Mouse (Mus musculus) midbrain, embryonic 11.5 days (tissue): ENCODE results near the gene Kdsr. TPM values are rescaled to one million over a fixed set of nuclear protein-coding genes. Genes with fewer than 3 reads are reported as not detected.
A peak's percentile ranks its signal among the peaks of the same experiment; 100 is the strongest.

Source experiments
- ATAC-seq: fragments of 200-750 bp; cut with Nextera tagmentation; 2 replicates; pipeline ENCODE4 v1.8.0; 2017; ENCODE audit warnings: moderate TSS enrichment, moderate library complexity; ENCODE audit not compliant: low FRiP score
- DNase-seq: peaks from one replicate; pipeline ENCODE4 v3.0.0; 2015; ENCODE audit warnings: low spot score; ENCODE audit errors: missing footprints
- H3K27ac ChIP-seq: fragments of 300-500 bp; sonication (generic); 2 replicates; pipeline ENCODE4 v1.5.1; 2014; ENCODE audit warnings: low read depth, low read length
- H3K27me3 ChIP-seq: fragments of 300-500 bp; sonication (generic); 2 replicates; pipeline ENCODE4 v1.6.1; 2014; ENCODE audit warnings: mild to moderate bottlenecking, low read length, moderate library complexity, mixed read lengths; ENCODE audit not compliant: control insufficient read depth, insufficient read depth
- H3K36me3 ChIP-seq: fragments of 300-500 bp; sonication (generic); 2 replicates; pipeline ENCODE4 v1.6.1; 2014; ENCODE audit warnings: mild to moderate bottlenecking, low read length, moderate library complexity, mixed read lengths; ENCODE audit not compliant: control insufficient read depth, insufficient read depth
- H3K4me1 ChIP-seq: fragments of 300-500 bp; sonication (generic); 2 replicates; pipeline ENCODE4 v1.6.1; 2014; ENCODE audit warnings: low read length; ENCODE audit not compliant: control insufficient read depth, insufficient read depth
- H3K4me2 ChIP-seq: fragments of 300-500 bp; sonication (generic); 2 replicates; pipeline ENCODE4 v1.6.1; 2014; ENCODE audit warnings: mild to moderate bottlenecking, moderate library complexity
- H3K4me3 ChIP-seq: fragments of 300-500 bp; sonication (generic); 2 replicates; pipeline ENCODE4 v1.5.1; 2014; ENCODE audit warnings: low read depth, low read length
- H3K9ac ChIP-seq: fragments of 300-500 bp; sonication (generic); 2 replicates; pipeline ENCODE4 v1.6.1; 2014; ENCODE audit warnings: low read length
- H3K9me3 ChIP-seq: fragments of 300-500 bp; sonication (generic); 2 replicates; pipeline ENCODE4 v1.6.1; 2016; ENCODE audit warnings: low read length; ENCODE audit not compliant: control insufficient read depth
- WGBS: fragments of 180-500 bp; shearing (Covaris S2); extraction: QIAGEN DNeasy Blood & Tissue Kit; methylation state at CpG from one replicate; pipeline ENCODE4 v1.1.7; 2014; 5-methylcytosine and 5-hydroxymethylcytosine counted together
- polyA plus RNA-seq: library from polyadenylated mRNA; unstranded; fragments of >200 nt; fragmentation: Nextera tagmentation; extraction: Ambion mirVana; gene quantifications from 2 replicates; pipeline ENCODE4 v1.2.1, GENCODE M21; 2014

Kdsr gene
- polyA plus RNA-seq, 1 experiment from 2014 or later, result 7.8 TPM

DNA sequence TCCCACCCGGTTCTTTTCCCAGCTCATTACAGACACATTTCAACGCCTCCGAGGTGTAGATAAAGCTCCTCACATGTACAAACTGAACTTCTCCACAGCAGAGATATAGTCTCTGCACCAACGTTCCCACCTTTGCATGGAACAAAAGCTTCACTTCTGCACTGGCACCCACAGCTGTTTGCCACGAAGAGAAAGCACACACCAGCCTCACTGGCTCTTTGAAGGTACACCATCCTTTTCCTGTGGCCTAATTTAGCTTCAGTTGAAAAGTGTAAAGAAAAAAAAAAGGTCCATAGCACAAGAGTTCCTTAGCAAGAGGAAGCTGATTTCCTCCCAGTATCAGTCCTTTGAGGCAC lies 71.4 kb downstream of the Kdsr start:
- H3K4me3 ChIP-seq, result no peak overlapping the region
- DNase-seq, result no peak
- WGBS, result 88% methylated on average over 5 of the region's 5 CpGs
- H3K4me1 ChIP-seq, result no peaks in the 10 kb centered on the region
- no peak overlapping the region for H3K27ac ChIP-seq
- H3K9ac ChIP-seq, result no peak overlapping the region
- no peaks in the 10 kb centered on the region for H3K27me3 ChIP-seq
- ATAC-seq, result no peak
- no peaks in the 10 kb centered on the region for H3K36me3 ChIP-seq
- no peak overlapping the region for H3K4me2 ChIP-seq
- no peaks in the 10 kb centered on the region for H3K9me3 ChIP-seq

DNA sequence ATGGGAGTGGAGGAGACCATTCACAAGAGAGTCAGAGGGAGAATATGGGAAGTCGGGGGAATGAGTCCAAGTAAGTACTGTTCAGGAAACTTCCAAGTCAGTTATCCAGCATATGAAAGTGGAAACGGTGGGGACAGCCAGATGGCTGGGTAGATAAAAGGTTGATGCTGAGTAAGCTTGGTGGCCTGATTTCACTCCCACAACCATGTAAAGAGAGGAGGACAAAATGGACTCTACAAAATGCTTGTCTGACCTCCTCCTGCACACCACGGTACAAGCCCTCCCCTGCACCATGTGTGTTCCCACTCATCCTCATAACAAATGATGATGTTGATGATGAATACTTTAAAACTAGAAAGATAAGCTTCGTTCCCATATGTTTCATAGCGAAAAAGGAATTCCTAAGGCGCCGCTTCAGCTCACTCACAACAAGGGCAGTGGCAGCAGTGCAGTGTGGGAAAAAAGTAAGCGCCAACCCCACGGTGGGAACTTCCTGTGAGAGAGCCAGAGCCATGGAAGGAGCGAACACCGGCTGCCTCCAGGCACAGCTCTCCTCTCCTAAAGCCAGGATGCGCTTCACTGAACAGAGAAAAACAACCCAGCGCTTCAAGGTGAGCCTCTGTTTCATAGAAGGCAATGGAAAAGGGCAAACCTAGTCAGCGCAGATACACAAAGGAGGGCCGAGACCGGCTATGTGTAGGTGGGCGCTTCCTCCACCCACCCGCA lies 71.9 kb downstream of the Kdsr start:
- Histone ChIP-seq H3K9ac (no peak overlapping the region), H3K27ac (no peak overlapping the region), H3K27me3 (no peaks in the 10 kb centered on the region), H3K4me3 (no peak overlapping the region), H3K4me2 (no peak overlapping the region), H3K4me1 (no peaks in the 10 kb centered on the region), H3K36me3 (no peaks in the 10 kb centered on the region), H3K9me3 (no peaks in the 10 kb centered on the region)
- 87% methylated on average over 18 of the region's 18 CpGs for WGBS
- ATAC-seq, result no peak
- peak; percentile 67 for DNase-seq

DNA sequence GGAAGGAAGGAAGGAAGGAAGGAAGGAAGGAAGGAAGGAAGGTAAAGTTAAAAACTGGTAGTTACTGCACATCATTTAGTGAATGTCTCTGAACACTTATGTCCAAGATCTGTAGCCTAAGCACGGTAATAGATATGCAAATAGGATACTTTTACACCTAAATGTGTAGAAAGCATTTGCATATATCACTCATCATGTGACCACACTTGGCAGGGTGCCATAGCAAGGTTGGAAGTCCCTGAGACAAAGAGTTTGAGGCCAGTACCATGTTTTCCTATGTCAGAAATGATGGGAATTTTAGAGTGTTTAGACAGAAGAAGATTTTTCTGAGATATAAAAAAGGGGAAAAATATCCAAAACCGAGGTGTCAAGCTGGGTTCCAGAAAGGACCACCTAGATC lies 73.8 kb downstream of the Kdsr start:
- Histone ChIP-seq H3K4me2 (no peak overlapping the region), H3K36me3 (no peaks in the 10 kb centered on the region), H3K4me3 (no peak overlapping the region), H3K9ac (no peak overlapping the region), H3K27ac (no peak overlapping the region), H3K27me3 (no peaks in the 10 kb centered on the region), H3K4me1 (no peaks in the 10 kb centered on the region), H3K9me3 (no peaks in the 10 kb centered on the region)
- DNase-seq (peak; percentile 14), ATAC-seq (no peak)
- WGBS, result 80% methylated on average over 2 of the region's 2 CpGs

DNA sequence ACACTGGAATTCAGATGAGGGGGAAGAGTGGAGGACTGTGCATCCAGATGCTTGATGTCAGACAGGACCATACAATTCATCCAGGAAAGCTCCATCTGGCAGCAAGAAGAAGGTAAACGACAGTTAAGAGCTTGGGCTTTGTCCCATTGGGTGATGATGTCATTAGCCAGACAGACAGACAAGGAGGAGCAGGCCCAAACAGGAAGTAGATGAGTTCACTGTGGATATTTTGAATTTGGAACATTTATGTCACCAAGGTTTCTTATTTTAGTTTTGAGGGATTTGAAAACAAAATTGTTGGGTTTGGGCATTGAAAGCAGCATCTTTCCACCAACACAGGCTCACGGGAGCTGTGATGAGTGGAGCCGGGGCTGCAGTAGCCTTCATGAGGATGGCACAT lies 75.0 kb downstream of the Kdsr start:
- WGBS, result 87% methylated on average over 3 of the region's 3 CpGs
- H3K27ac ChIP-seq, result no peak overlapping the region
- DNase-seq, result peak; percentile 23
- H3K4me3 ChIP-seq, result no peak overlapping the region
- no peaks in the 10 kb centered on the region for H3K27me3 ChIP-seq
- no peaks in the 10 kb centered on the region for H3K9me3 ChIP-seq
- H3K4me2 ChIP-seq, result no peak overlapping the region
- no peaks in the 10 kb centered on the region for H3K36me3 ChIP-seq
- ATAC-seq, result no peak
- no peaks in the 10 kb centered on the region for H3K4me1 ChIP-seq
- no peak overlapping the region for H3K9ac ChIP-seq

- WGBS, result 88% methylated on average over 3 of the region's 3 CpGs
- Histone ChIP-seq H3K36me3 (no peaks in the 10 kb centered on the region), H3K4me2 (no peak overlapping the region), H3K9me3 (no peaks in the 10 kb centered on the region), H3K4me1 (no peaks in the 10 kb centered on the region), H3K9ac (no peak overlapping the region), H3K4me3 (no peak overlapping the region), H3K27me3 (no peaks in the 10 kb centered on the region), H3K27ac (no peak overlapping the region)
- peak; percentile 57 for DNase-seq
- no peak for ATAC-seq
Observed at GRCm38 (mm10) chr1:106682829-106683228, 76.7 kb downstream of the Kdsr start.

DNA sequence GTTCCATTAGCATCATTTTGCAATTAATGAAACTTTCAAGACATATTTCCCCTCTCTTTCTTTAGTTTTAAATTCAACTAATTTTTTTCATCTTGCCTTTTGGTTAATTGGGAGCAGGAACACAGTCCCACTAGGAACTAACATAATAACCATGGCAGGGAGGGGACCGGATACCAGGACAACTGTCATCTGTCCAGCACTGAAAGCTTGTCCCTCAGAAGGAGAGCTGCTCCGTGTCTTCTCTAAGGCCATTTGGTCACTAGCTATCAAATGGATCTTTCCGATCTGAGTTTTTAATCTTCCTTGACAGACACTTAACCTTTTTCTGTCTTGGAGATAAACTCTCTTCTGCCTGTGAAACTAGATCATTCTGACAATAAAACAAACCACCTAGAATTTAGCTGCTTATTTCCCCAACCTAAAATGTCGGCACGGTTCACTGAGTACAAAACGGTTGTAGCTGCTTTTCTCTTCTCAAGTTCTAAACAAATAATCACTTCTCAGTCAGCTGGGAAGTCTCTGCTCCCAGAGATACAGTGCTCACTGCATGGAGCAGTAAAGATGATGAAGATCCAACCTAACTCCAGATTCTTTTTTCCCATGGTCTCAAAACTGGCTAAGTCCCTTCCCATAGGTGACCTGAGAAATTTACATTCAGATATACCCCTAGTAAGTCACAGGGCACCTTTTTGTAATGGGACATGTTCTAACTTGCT lies 79.6 kb downstream of the Kdsr start:
- Histone ChIP-seq H3K27me3 (no peaks in the 10 kb centered on the region), H3K4me3 (no peak overlapping the region), H3K4me1 (no peaks in the 10 kb centered on the region), H3K4me2 (no peak overlapping the region), H3K27ac (no peak overlapping the region), H3K9ac (no peak overlapping the region), H3K36me3 (no peaks in the 10 kb centered on the region), H3K9me3 (no peaks in the 10 kb centered on the region)
- ATAC-seq (no peak), DNase-seq (peak; percentile 28)
- 82% methylated on average over 6 of the region's 6 CpGs for WGBS

DNA sequence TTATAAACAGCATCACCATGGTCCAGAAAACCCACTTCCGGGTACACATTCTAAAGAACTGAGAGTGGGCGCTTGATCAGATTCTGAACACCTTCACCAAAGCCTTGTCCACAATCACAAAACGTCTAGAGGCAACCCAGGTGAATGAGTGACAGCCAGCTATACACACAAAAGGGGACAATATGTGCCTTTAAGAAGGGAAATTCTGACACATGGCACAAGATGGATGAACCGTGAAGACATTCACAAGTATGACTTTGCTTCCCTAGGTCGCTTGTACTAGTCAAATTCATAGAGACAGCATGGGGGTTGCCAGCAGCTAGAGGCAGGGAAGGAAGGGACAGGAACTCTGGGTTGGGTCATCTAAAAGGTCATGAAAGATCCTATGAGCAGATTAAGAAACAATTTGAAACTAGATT lies 81.5 kb downstream of the Kdsr start:
- no peak overlapping the region for H3K4me3 ChIP-seq
- no peaks in the 10 kb centered on the region for H3K36me3 ChIP-seq
- H3K9ac ChIP-seq, result no peak overlapping the region
- no peak overlapping the region for H3K27ac ChIP-seq
- ATAC-seq (no peak), DNase-seq (peak; percentile 47)
- H3K4me1 ChIP-seq, result no peaks in the 10 kb centered on the region
- H3K4me2 ChIP-seq, result no peak overlapping the region
- 88% methylated on average over 5 of the region's 5 CpGs for WGBS
- H3K27me3 ChIP-seq, result no peaks in the 10 kb centered on the region
- H3K9me3 ChIP-seq, result no peaks in the 10 kb centered on the region

Other genes starting within 250 kb of the Kdsr start
- 5.7 and 6.2 TPM in 2 replicates for gene Bcl2, start 45.5 kb downstream of the Kdsr start, polyA plus RNA-seq
- 67.1 and 76.4 TPM in 2 replicates for gene Vps4b, start 37.0 kb upstream of the Kdsr start, polyA plus RNA-seq
- gene Serpinb5, start 101.4 kb upstream of the Kdsr start, polyA plus RNA-seq, result not detected in 2 replicates
- not detected in 2 replicates for gene Serpinb12, start 174.7 kb upstream of the Kdsr start, polyA plus RNA-seq
- gene Serpinb13, start 221.3 kb upstream of the Kdsr start, polyA plus RNA-seq, result not detected in 2 replicates